Mouse (Mus musculus) mature B cell (primary cell): ENCODE data around the gene 1500011B03Rik.

ENCODE experiments used
- in situ Hi-C: fragments of 300-500 bp; cut with MboI; formaldehyde crosslinking; loops from 2 replicates; pipeline ENCODE4 v1.14.3; 2019

1500011B03Rik gene

DNA sequence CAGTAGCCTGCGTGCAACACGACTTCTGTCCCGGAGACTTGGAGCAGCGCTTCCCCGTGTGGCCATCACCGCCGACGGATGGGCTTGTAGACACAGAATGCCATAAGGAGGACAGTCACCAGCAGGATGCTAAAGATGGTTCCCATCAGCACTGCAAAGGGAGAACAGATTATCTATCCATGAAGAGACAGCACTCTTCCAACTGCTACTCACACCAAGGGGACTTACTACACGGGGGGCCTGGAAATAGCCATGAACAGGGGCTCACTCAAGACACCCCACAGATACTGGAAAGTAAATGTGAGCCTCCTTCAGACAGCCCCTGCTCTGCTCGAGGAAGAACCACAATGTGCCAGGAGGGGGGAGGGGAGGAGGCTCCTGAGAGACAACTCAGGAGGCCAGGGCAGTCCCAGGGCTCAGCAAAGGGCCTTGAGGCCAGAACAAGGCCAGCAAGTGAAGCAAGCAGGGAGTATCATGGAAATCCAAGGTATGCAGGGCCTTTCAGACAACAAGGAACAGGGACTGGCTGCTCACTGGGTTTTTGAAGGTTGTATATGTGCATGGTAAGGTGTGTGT, 14.0 kb downstream of the 1500011B03Rik start:
- in situ Hi-C loops: no loop called here

- in situ Hi-C loops: no loop called here
Observed at GRCm38 (mm10) chr5:114808385-114808784, 14.9 kb downstream of the 1500011B03Rik start.

DNA sequence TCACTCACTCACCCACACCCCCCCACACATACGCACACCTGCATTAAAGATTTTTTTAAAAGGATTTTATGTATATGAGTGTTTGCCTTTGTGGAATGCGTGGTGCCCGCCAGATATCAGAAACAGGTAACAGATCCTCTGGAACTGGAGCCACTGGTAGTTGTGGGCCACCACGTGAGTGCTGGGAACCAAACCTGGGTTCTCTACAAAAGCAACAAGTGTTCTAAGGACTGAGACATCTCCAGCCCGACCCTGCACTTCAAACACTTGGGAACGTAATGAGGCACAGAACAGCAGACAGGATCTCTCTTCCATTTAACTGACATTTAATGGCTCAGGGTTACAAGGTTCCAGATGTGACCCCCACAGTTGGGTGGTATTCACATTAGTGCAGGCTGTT, 15.4 kb downstream of the 1500011B03Rik start:
- in situ Hi-C loops: no loop called here

DNA sequence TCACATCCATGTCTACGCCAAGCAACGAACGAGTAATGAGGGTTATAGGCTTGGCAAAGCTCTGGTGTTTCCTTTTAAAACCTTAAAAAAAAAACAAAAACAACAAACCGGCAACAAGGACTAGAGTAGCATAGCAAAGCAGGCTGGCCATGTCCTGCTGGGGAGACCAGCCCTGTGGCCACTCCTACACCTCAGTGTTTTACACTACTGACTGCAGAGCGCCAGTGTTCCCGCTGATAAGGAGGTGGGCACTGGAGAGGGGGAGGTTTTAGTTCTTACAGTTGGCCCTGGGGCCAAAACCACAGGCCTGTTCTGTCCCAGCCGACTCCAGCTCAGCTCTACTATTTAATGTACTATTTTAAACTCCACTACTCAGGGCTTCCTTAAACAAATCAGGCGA, 15.8 kb downstream of the 1500011B03Rik start:
- in situ Hi-C loops: no loop called here

GRCm38 (mm10) chr5:114807063-114807462, 16.2 kb downstream of the 1500011B03Rik start:
- in situ Hi-C loops: no loop called here

- in situ Hi-C loops: no loop called here
Observed at GRCm38 (mm10) chr5:114806636-114807035, 16.6 kb downstream of the 1500011B03Rik start.

DNA sequence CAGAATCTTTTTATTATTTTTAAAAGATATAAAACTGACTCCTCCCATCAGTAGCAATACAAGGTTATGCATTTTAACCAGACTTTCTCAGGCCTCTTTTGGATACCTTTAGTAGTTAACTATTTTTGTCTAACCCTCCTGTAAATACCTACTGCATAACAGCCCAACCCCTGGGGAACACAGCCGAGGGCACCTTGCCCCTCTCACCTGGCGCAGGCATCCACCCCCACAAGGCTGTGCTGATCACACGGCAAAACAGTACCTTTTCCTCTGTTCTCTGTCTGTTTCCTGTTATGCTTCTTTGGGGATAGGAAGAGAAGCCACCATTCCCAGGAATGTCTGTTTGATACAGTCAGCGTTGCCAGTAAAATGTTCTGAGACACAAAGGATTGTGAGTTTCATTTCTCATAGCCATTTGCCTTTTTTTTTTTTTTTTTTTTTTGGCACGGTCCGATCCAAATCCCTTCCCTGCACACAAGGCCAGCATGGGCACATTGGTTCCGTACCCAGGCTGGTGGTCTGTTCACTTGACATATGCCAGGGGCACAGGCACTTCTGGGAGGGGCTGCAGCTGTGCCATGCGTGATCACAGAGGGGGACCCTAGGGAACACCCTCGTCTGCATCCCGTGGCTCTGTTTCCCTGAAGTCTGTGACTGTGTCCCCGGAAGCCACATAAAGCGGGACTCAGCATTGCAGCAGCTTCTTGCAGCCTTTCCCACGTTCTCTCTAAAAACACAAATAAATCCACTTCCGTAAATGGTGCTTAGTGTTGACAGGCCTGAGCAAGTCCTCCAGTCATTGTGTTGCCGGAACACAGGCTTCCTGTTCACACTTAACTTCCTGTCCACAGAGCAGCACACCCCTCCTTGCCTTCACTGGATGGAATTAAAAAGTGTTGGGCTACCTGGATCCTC, 17.6 kb downstream of the 1500011B03Rik start:
- in situ Hi-C loops: no loop called here

- in situ Hi-C loops: no loop called here
Observed at GRCm38 (mm10) chr5:114804958-114805357, 18.3 kb downstream of the 1500011B03Rik start.

DNA sequence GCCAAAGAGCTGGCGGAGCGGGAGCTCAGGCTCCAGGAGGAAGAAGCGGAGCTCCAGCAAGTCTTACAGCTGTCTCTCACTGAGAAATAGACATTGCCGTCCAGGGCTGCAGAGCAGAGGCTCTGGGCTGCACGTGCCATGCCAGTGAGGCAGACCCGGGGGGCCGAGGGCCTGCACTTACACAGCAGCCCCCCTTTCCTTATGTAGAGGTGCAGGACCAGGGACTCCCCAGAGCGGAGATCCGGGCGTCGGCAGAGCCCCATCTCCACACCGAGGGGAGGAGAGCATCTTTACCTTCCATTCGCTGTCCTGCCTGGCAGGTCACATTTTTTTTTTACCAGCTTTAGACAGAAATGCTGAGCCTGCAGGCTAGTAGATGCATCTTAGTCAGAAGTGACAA, 18.9 kb downstream of the 1500011B03Rik start:
- in situ Hi-C loops: no loop called here

GRCm38 (mm10) chr5:114803231-114803630, 20.0 kb downstream of the 1500011B03Rik start:
- in situ Hi-C loops: no loop called here

- in situ Hi-C loops: no loop called here
Observed at GRCm38 (mm10) chr5:114801841-114802240, 21.4 kb downstream of the 1500011B03Rik start.

- in situ Hi-C loops: no loop called here
Observed at GRCm38 (mm10) chr5:114801049-114801448, 22.2 kb downstream of the 1500011B03Rik start.

DNA sequence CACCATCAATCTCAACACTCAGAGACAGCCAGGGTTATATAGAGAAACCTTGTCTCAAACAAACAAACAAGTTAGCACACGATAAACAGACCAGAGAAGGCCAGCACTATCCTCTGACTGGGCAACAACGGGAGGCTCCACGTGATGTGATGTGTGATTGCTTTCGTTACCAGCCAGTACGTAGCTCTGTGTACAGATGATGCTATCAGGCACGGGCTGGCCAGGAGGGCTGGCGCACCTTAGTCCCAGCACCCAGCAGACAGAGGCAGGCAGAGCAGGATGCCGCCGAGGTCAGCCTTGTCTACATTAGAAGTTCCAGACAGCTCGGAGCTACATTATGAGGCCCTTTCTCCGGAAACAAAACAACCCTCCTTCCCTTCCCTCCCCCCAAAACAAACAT, 23.4 kb downstream of the 1500011B03Rik start:
- in situ Hi-C loops: no loop called here

DNA sequence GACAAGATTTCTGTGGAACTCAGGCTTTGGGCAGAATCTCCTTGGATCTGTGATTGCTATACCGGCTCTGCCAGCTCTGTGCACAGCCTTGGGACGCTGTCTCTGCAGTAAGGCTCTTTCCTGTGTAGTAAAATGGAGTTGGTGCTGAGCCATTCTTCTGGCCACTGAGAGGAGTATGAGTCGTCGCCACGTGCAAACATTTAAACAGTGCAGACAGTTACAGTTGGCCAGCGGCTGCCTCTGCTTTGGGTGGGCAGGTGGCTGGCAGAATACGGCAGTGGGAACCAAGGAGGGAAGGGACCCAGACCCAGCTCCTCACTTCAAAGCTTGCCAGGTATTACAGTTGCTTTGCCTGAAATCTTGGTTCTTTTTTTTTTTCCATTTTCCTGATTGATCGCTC, 26.0 kb downstream of the 1500011B03Rik start:
- in situ Hi-C loops: no loop called here

- in situ Hi-C loops: no loop called here
Observed at GRCm38 (mm10) chr5:114796299-114797012, 26.8 kb downstream of the 1500011B03Rik start.

GRCm38 (mm10) chr5:114795653-114796052, 27.6 kb downstream of the 1500011B03Rik start:
- in situ Hi-C loops: no loop called here

DNA sequence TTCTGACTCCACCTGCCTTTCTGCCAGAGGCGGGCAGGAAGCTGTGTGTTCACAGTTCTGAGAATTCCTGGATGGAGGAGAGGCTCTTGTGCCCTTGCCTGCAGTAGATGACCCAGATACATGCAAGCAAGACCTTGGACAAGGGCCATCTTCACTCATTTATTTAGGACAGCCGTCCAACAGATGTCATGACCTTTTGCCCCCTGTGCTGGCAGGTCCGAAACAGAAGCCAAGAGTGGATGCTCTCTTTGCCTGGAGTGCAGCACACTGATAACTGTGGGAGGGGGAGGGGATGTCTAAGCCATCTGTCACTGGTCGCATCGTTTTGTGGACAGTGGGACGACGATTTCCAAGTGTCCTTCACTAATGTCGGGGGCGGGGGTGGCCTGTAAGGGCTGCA, 28.0 kb downstream of the 1500011B03Rik start:
- in situ Hi-C loops: no loop called here

GRCm38 (mm10) chr5:114794609-114795008, 28.7 kb downstream of the 1500011B03Rik start:
- in situ Hi-C loops: no loop called here

- in situ Hi-C loops: no loop called here
Observed at GRCm38 (mm10) chr5:114793317-114793716, 30.0 kb downstream of the 1500011B03Rik start.

- in situ Hi-C loops: no loop called here
Observed at GRCm38 (mm10) chr5:114785196-114785595, 38.1 kb downstream of the 1500011B03Rik start.

GRCm38 (mm10) chr5:114784622-114785165, 38.6 kb downstream of the 1500011B03Rik start:
- in situ Hi-C loops: no loop called here
